Mouse (Mus musculus) limb, embryonic 14.5 days (tissue): ENCODE results near the gene Ptprt. TPM values are rescaled to one million over a fixed set of nuclear protein-coding genes. Genes with fewer than 3 reads are reported as not detected.
"Not testable (repeated sequence)": the region's sequence is repeated elsewhere in the genome, so short reads cannot be mapped to it uniquely, and the experiment has no call there.

Experiments used
- ATAC-seq: fragments of 200-750 bp; cut with Nextera tagmentation; 2 replicates; pipeline ENCODE4 v1.8.0; 2017; ENCODE audit warnings: low read depth, moderate number of reproducible peaks, moderate TSS enrichment; ENCODE audit not compliant: low FRiP score
- DNase-seq: peaks from one replicate; pipeline ENCODE4 v3.0.0-alpha.2; 2015; ENCODE audit warnings: low spot score
- H3K27ac ChIP-seq: fragments of 300-500 bp; sonication (generic); replicated peaks from 2 replicates; pipeline ENCODE4 v1.5.1; 2014; ENCODE audit warnings: low read depth, mild to moderate bottlenecking, low read length, moderate library complexity, mixed read lengths
- H3K27me3 ChIP-seq: fragments of 300-500 bp; sonication (generic); 2 replicates; pipeline ENCODE4 v1.6.1; 2014; ENCODE audit warnings: low read length, mixed read lengths; ENCODE audit not compliant: control insufficient read depth, insufficient read depth
- H3K36me3 ChIP-seq: fragments of 300-500 bp; sonication (generic); 2 replicates; pipeline ENCODE4 v1.6.1; 2014; ENCODE audit warnings: mild to moderate bottlenecking, low read length, moderate library complexity, mixed read lengths; ENCODE audit not compliant: control insufficient read depth, insufficient read depth
- H3K4me1 ChIP-seq: fragments of 300-500 bp; sonication (generic); 2 replicates; pipeline ENCODE4 v1.6.1; 2014; ENCODE audit warnings: antibody characterized with exemption, low read length, mixed read lengths; ENCODE audit not compliant: control insufficient read depth, insufficient read depth
- H3K4me2 ChIP-seq: fragments of 300-500 bp; sonication (generic); replicated peaks from 2 replicates; pipeline ENCODE4 v1.6.1; 2014; ENCODE audit warnings: low read depth, mild to moderate bottlenecking, low read length, moderate library complexity; ENCODE audit not compliant: severe bottlenecking
- H3K4me3 ChIP-seq: fragments of 300-500 bp; sonication (generic); replicated peaks from 2 replicates; pipeline ENCODE4 v1.5.1; 2014; ENCODE audit warnings: low read length
- H3K9ac ChIP-seq: fragments of 300-500 bp; sonication (generic); 2 replicates; pipeline ENCODE4 v1.6.1; 2014; ENCODE audit warnings: mild to moderate bottlenecking, low read depth, low read length, moderate library complexity; ENCODE audit not compliant: severe bottlenecking
- H3K9me3 ChIP-seq: fragments of 300-500 bp; sonication (generic); 2 replicates; pipeline ENCODE4 v1.6.1; 2016; ENCODE audit warnings: low read length; ENCODE audit not compliant: control insufficient read depth
- POLR2A ChIP-seq: fragments of 200-500 bp; IDR thresholded peaks from 2 replicates; pipeline ENCODE4 v1.8.0; 2012; ENCODE audit warnings: inconsistent platforms, mild to moderate bottlenecking, moderate library complexity, borderline replicate concordance; ENCODE audit not compliant: insufficient read depth, insufficient read length; ENCODE audit errors: extremely low read depth
- WGBS: fragments of 180-500 bp; shearing (Covaris S2); extraction: QIAGEN DNeasy Blood & Tissue Kit; methylation state at CpG from one replicate; pipeline ENCODE4 v1.1.7; 2014; 5-methylcytosine and 5-hydroxymethylcytosine counted together
- polyA plus RNA-seq, 2 experiments: library from polyadenylated mRNA; depleted of rRNA in 1 of 2; stranded (reverse) in 1 of 2; unstranded in 1 of 2; fragments of >200 nt; fragmentation: Nextera tagmentation in 1 of 2; extraction: Ambion mirVana in 1 of 2; gene quantifications; 2 replicates each; pipeline versions ENCODE4 v1.2.1 to v1.2.3; 2012 to 2014

Ptprt gene
- polyA plus RNA-seq, 2 experiments = 2.2 to 3.1 TPM

DNA sequence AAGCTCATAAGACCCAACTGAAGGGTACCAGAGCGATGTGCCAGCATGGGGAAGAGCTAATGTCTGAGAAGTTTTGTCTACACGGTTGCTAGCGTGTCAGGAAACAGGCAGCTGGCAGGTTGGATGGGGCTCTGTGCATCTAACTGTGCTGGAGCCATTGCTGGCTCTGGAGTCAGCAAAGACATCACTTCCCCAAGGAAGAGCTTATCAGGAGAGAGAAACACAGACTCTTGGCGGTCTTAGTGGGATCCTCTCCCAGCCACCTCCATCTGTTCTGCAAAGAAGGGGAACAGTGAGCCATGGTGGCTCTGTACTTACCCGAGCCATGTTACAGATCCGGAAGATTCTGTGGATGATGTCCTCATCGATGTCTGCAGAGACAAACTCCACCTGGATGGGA, 1126.8 kb downstream of the Ptprt start:
- H3K9ac ChIP-seq = no peak overlapping the region
- no peak for TF ChIP-seq POLR2A
- H3K27ac ChIP-seq = no peak overlapping the region
- no peak overlapping the region for H3K4me3 ChIP-seq
- WGBS = 93% methylated on average over 7 of the region's 7 CpGs
- H3K9me3 ChIP-seq = no peaks in the 10 kb centered on the region
- no peak overlapping the region for H3K4me2 ChIP-seq
- H3K27me3 ChIP-seq = no peaks in the 10 kb centered on the region
- DNase-seq (no peak), ATAC-seq (no peak)
- no peaks in the 10 kb centered on the region for H3K4me1 ChIP-seq
- H3K36me3 ChIP-seq = no peaks in the 10 kb centered on the region

DNA sequence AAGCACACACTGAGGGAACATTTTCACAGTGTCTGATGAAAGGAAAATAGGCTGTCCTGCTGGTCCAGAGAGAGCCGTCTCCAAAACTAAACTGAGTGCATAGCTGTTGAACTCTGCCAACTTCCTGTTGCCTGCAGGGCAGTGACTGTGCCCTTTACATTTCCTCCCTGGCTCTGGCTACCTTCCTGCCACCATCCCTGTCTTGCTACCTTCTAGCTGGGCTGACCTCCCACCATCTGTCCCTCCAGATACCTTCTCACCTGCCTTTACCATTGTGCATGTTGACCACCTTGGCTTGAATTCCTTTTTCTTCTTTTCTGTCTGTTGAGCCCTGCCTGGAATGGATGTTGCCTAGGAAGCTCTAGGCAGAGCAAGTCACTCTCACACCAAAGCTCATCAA, 1133.8 kb downstream of the Ptprt start:
- H3K4me1 ChIP-seq = no peaks in the 10 kb centered on the region
- no peaks in the 10 kb centered on the region for H3K27me3 ChIP-seq
- H3K4me2 ChIP-seq = no peak overlapping the region
- H3K4me3 ChIP-seq = no peak overlapping the region
- H3K36me3 ChIP-seq = no peaks in the 10 kb centered on the region
- no peaks in the 10 kb centered on the region for H3K9me3 ChIP-seq
- TF ChIP-seq POLR2A = no peak
- no peak for DNase-seq
- no peak overlapping the region for H3K9ac ChIP-seq
- no peak overlapping the region for H3K27ac ChIP-seq
- 47% methylated on average over 1 of the region's 1 CpGs for whole genome bisulfite sequencing
- ATAC-seq = no peak

GRCm38 (mm10) chr2:161519671-161520070, 1141.3 kb downstream of the Ptprt start:
- WGBS = 66% methylated on average over 2 of the region's 2 CpGs
- Histone ChIP-seq H3K27me3 (no peaks in the 10 kb centered on the region), H3K36me3 (no peaks in the 10 kb centered on the region), H3K4me1 (no peaks in the 10 kb centered on the region), H3K9ac (no peak overlapping the region), H3K9me3 (no peaks in the 10 kb centered on the region), H3K27ac (no peak overlapping the region), H3K4me2 (no peak overlapping the region), H3K4me3 (no peak overlapping the region)
- ATAC-seq (no peak), DNase-seq (no peak)
- TF ChIP-seq POLR2A = no peak

DNA sequence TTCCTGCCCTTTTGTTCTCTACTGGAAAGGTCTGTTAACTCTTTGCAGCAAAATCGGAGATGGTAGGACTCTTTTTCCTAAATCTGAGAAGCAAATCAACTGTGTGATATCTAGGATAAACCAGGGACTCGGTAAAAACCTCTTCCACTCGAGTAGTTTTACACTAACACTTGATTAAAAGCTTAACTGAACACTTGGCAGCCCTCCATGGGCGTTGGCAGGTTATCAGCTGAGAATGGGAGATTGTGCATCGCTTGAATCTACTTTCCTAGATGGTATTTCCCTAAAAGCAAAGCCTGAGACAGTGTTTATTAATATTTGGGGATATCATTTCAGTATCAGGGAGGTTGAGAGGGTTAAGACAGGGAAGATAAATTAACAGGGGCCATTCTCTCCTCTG, 1144.0 kb downstream of the Ptprt start:
- 62% methylated on average over 5 of the region's 5 CpGs for WGBS
- H3K9ac ChIP-seq = no peak overlapping the region
- H3K4me1 ChIP-seq = no peaks in the 10 kb centered on the region
- ATAC-seq (no peak), DNase-seq (no peak)
- H3K4me2 ChIP-seq = no peak overlapping the region
- no peaks in the 10 kb centered on the region for H3K27me3 ChIP-seq
- H3K36me3 ChIP-seq = no peaks in the 10 kb centered on the region
- no peak overlapping the region for H3K4me3 ChIP-seq
- TF ChIP-seq POLR2A = no peak
- H3K27ac ChIP-seq = no peak overlapping the region
- H3K9me3 ChIP-seq = no peaks in the 10 kb centered on the region

- H3K27me3 ChIP-seq = no peaks in the 10 kb centered on the region
- TF ChIP-seq POLR2A = no peak
- H3K4me1 ChIP-seq = no peaks in the 10 kb centered on the region
- H3K4me3 ChIP-seq = no peak overlapping the region
- no peaks in the 10 kb centered on the region for H3K36me3 ChIP-seq
- WGBS = 93% methylated on average over 1 of the region's 1 CpGs
- H3K9me3 ChIP-seq = no peaks in the 10 kb centered on the region
- no peak overlapping the region for H3K27ac ChIP-seq
- no peak overlapping the region for H3K9ac ChIP-seq
- ATAC-seq (no peak), DNase-seq (no peak)
- no peak overlapping the region for H3K4me2 ChIP-seq
Observed at GRCm38 (mm10) chr2:161513256-161513655, 1147.7 kb downstream of the Ptprt start.

- not testable (repeated sequence) for DNase-seq, H3K27ac ChIP-seq, H3K36me3 ChIP-seq, H3K9me3 ChIP-seq, H3K4me3 ChIP-seq, H3K4me2 ChIP-seq, H3K9ac ChIP-seq, H3K4me1 ChIP-seq, H3K27me3 ChIP-seq
- 20% methylated on average over 5 of the region's 15 CpGs for WGBS
- peak; percentile 68 for ATAC-seq
Observed at GRCm38 (mm10) chr2:161511880-161512570, 1148.9 kb downstream of the Ptprt start.
